Mouse (Mus musculus) stomach, embryonic 14.5 days (tissue): ENCODE results near the gene Cadm4. TPM values are rescaled to one million over a fixed set of nuclear protein-coding genes. Genes with fewer than 3 reads are reported as not detected.
"Not testable (repeated sequence)": the region's sequence is repeated elsewhere in the genome, so short reads cannot be mapped to it uniquely, and the experiment has no call there.

Experiments used
- ATAC-seq: fragments of 200-750 bp; cut with Nextera tagmentation; 2 replicates; pipeline ENCODE4 v1.8.0; 2017; ENCODE audit warnings: low read depth, moderate TSS enrichment; ENCODE audit not compliant: insufficient number of reproducible peaks, insufficient read depth, low FRiP score
- H3K27ac ChIP-seq: fragments of 300-500 bp; sonication (generic); 2 replicates; pipeline ENCODE4 v1.5.1; 2014; ENCODE audit warnings: mild to moderate bottlenecking, low read length, moderate library complexity, mixed read lengths
- H3K27me3 ChIP-seq: fragments of 300-500 bp; sonication (generic); 2 replicates; pipeline ENCODE4 v1.6.1; 2014; ENCODE audit warnings: low read length, control low read depth, mixed read lengths; ENCODE audit not compliant: control insufficient read depth, insufficient read depth
- H3K36me3 ChIP-seq: fragments of 300-500 bp; sonication (generic); 2 replicates; pipeline ENCODE4 v1.6.1; 2014; ENCODE audit warnings: mild to moderate bottlenecking, control low read depth, low read length, moderate library complexity, mixed read lengths; ENCODE audit not compliant: control insufficient read depth, insufficient read depth
- H3K4me1 ChIP-seq: fragments of 300-500 bp; sonication (generic); 2 replicates; pipeline ENCODE4 v1.6.1; 2014; ENCODE audit warnings: low read length, control low read depth, mixed read lengths; ENCODE audit not compliant: control insufficient read depth, insufficient read depth
- H3K4me2 ChIP-seq: fragments of 300-500 bp; sonication (generic); replicated peaks from 2 replicates; pipeline ENCODE4 v1.6.1; 2014; ENCODE audit warnings: low read depth, low read length, control low read depth
- H3K4me3 ChIP-seq: fragments of 300-500 bp; sonication (generic); 2 replicates; pipeline ENCODE4 v1.5.1; 2014; ENCODE audit warnings: low read depth, low read length, control low read depth
- H3K9ac ChIP-seq: fragments of 300-500 bp; sonication (generic); replicated peaks from 2 replicates; pipeline ENCODE4 v1.6.1; 2014; ENCODE audit warnings: low read depth, mild to moderate bottlenecking, control low read depth, low read length, moderate library complexity, mixed read lengths
- H3K9me3 ChIP-seq: fragments of 300-500 bp; sonication (generic); 2 replicates; pipeline ENCODE4 v1.6.1; 2016; ENCODE audit warnings: low read depth, low read length, control low read depth; ENCODE audit not compliant: control insufficient read depth
- whole genome bisulfite sequencing: fragments of 180-500 bp; shearing (Covaris S2); extraction: QIAGEN DNeasy Blood & Tissue Kit; methylation state at CpG from one replicate; pipeline ENCODE4 v1.1.7; 2014; 5-methylcytosine and 5-hydroxymethylcytosine counted together
- polyA plus RNA-seq: library from polyadenylated mRNA; unstranded; fragments of >200 nt; fragmentation: Nextera tagmentation; extraction: Ambion mirVana; gene quantifications from 2 replicates; pipeline ENCODE4 v1.2.1, GENCODE M21; 2014

Cadm4 gene
- polyA plus RNA-seq, 1 experiment from 2014 or later: 1.5 TPM

- 13% methylated on average over 14 of the region's 14 CpGs for WGBS
- Histone ChIP-seq H3K27ac (no peak overlapping the region), H3K4me3 (peak overlapping the region; percentile 53), H3K9ac (peak overlapping the region; percentile 45; the same call in 1 of the 2 replicates), H3K4me2 (peak overlapping the region; percentile 97), H3K9me3 (no peaks in the 10 kb centered on the region), H3K36me3 (no peaks in the 10 kb centered on the region), H3K4me1 (no peaks in the 10 kb centered on the region), H3K27me3 (no peaks in the 10 kb centered on the region)
- peak; percentile 16; the same call in 1 of the 2 replicates for ATAC-seq
These were observed 793 bp upstream of the Cadm4 start for GRCm38 (mm10) chr7:24480986-24481473.

GRCm38 (mm10) chr7:24482208-24483020 lies 591 bp downstream of the Cadm4 start:
- Histone ChIP-seq H3K4me1 (no peaks in the 10 kb centered on the region), H3K27me3 (no peaks in the 10 kb centered on the region), H3K4me2 (peak overlapping the region; percentile 97), H3K36me3 (no peaks in the 10 kb centered on the region), H3K9me3 (no peaks in the 10 kb centered on the region), H3K4me3 (peak overlapping the region; percentile 53), H3K9ac (peak overlapping the region; percentile 45), H3K27ac (no peak overlapping the region)
- WGBS: 4% methylated on average over 11 of the region's 38 CpGs
- peak; percentile 24 for ATAC-seq

GRCm38 (mm10) chr7:24483291-24483690 lies 1.5 kb downstream of the Cadm4 start:
- not testable (repeated sequence) for H3K4me1 ChIP-seq, H3K4me2 ChIP-seq, H3K27ac ChIP-seq, ATAC-seq, H3K9ac ChIP-seq, H3K4me3 ChIP-seq, H3K9me3 ChIP-seq, H3K36me3 ChIP-seq, H3K27me3 ChIP-seq
- 47% methylated on average over 6 of the region's 6 CpGs for WGBS

DNA sequence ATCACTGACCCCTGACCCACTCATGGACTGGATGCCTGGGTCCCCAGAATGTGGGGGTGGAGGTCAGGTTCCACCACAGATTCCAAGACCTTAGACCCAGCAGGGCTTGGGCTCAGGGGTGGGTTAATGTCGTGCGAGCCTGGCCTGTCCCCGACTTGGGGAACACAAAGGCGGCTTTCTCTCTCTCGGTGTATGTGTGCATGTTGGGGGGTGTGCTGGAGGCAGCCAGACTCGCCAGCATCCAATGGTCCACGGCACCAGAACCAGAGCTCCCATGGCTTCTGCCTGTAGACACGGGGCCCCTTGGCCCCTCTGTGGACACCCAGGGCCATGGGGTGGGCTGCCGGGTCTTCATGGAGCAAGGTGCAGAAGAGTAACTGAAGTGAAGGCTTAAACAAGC lies 3.7 kb downstream of the Cadm4 start:
- 85% methylated on average over 9 of the region's 9 CpGs for WGBS
- Histone ChIP-seq H3K4me3 (no peak overlapping the region), H3K4me2 (no peak overlapping the region), H3K27me3 (no peaks in the 10 kb centered on the region), H3K4me1 (no peaks in the 10 kb centered on the region), H3K9me3 (no peaks in the 10 kb centered on the region), H3K9ac (no peak overlapping the region), H3K36me3 (no peaks in the 10 kb centered on the region), H3K27ac (peak overlapping the region; percentile 5; the same call in 1 of the 2 replicates)
- ATAC-seq: no peak

DNA sequence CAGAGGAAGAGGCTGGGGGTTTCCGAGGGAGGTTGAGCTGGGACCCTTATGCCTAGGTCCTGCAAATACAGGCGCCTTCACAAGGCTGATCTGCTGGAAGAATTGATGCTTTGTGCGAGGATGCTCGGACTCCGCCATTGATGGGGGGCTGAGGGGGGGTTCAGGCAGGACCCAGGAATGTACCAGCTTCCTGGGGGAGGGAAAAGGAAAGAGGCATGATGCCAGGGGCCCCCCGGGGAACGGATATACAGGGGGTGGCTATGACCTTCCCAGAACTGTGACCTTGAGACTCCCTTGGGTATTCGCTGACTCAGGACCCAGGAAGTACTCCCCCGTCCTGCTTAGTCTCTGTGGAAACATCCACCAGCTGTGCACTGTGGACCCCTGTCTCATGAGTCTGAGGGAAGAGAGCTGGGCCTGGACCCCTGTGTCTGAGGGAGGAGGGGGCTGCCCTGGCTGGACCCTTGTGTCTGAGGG lies 4.9 kb downstream of the Cadm4 start:
- Histone ChIP-seq H3K27ac (peak overlapping the region; percentile 59; the same call in 1 of the 2 replicates), H3K4me3 (no peak overlapping the region), H3K36me3 (no peaks in the 10 kb centered on the region), H3K4me2 (no peak overlapping the region), H3K4me1 (no peaks in the 10 kb centered on the region), H3K9ac (no peak overlapping the region), H3K27me3 (no peaks in the 10 kb centered on the region), H3K9me3 (no peaks in the 10 kb centered on the region)
- WGBS: 42% methylated on average over 9 of the region's 9 CpGs
- ATAC-seq: peak; percentile 38; the same call in 1 of the 2 replicates

DNA sequence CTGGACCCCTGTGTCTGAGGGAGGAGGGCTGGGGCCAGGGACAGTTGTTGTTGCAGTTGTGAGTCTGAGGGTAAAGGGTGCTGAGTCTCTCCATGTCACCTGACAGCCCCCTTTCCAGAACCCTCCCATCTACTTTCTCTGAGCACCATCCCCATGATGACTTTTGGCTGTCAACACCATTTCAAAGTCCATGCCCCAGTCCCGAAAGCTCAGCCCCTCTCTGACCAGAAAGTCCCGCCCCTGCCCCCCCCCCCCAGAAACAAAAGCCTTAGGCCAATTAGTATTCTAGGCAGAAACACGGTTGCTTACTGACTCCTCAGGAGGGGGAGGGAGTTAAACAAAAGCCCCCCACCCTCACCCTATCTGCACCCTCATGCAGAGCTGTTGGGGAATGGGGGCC lies 5.6 kb downstream of the Cadm4 start:
- Histone ChIP-seq H3K27me3 (no peaks in the 10 kb centered on the region), H3K4me1 (no peaks in the 10 kb centered on the region), H3K4me2 (no peak overlapping the region), H3K36me3 (no peaks in the 10 kb centered on the region), H3K4me3 (no peak overlapping the region), H3K9ac (no peak overlapping the region), H3K9me3 (no peaks in the 10 kb centered on the region), H3K27ac (no peak overlapping the region)
- WGBS: 37% methylated on average over 3 of the region's 3 CpGs
- no peak for ATAC-seq

DNA sequence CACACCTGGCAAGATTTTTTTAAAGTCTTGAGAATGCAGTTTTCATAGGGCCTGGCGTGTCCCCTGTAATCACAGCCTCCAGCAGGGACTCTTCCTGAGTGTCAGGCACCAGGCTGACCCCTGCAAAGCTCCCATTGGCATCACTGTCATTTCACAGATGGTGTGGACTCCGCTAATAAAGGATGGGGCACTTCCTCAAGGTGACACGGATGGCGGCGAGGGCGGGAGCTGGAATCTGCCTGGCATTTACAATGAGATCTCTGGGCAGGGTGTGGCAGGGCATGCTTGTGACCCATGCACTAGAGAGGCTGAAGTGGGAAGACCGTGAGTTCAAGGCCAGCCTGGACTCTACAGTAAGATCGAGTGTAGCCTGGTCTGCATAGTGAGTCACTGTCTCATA lies 6.5 kb downstream of the Cadm4 start:
- no peak for ATAC-seq
- H3K4me1 ChIP-seq: no peaks in the 10 kb centered on the region

DNA sequence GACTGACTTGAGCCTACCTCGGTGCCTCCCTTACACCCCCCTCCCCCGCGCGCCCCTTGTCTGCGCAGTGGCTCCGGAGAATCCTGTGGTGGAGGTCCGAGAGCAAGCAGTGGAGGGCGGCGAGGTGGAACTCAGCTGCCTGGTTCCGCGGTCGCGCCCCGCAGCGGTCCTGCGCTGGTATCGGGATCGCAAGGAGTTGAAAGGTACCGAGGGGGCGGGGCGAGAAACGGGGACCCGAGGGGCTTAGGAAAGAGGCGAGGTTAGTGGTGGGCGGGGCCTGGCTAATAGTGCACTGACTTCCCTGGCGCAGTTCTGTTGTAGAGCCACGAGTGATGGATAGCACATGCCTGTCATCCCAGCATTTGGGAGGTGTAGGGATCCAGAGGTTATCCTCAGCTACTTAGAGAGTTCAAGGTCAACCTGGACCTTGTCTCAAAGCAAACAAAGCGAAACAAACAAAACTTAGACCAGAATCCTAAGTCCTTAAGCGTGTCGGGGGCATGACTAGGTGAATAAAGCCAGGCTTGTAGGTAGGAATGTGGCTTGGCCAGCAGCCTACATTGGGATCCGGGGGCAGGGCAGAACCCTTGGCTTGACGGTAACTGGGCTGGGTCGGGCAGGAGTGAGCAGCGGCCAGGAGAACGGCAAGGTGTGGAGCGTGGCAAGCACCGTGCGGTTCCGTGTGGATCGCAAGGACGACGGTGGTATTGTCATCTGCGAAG lies 18.2 kb downstream of the Cadm4 start:
- H3K27me3 ChIP-seq: 0 out of 2 replicates have a peak, but pooled peaks cover 7% of the 10 kb centered on the region

More for the DNA sequence above, 6.5 kb downstream of the Cadm4 start:
- Histone ChIP-seq H3K4me3 (no peak overlapping the region), H3K36me3 (no peaks in the 10 kb centered on the region), H3K4me2 (no peak overlapping the region), H3K9ac (no peak overlapping the region), H3K27ac (no peak overlapping the region), H3K27me3 (no peaks in the 10 kb centered on the region), H3K9me3 (no peaks in the 10 kb centered on the region)
- WGBS: 82% methylated on average over 8 of the region's 8 CpGs

More for the DNA sequence above, 18.2 kb downstream of the Cadm4 start:
- peak overlapping the region; percentile 55 for H3K4me2 ChIP-seq
- H3K4me1 ChIP-seq: peaks cover 15% of the 10 kb centered on the region; the same call in 1 of the 2 replicates
- H3K27ac ChIP-seq: no peak overlapping the region
- H3K9me3 ChIP-seq: peaks cover 3% of the 10 kb centered on the region; the same call in 1 of the 2 replicates
- 0 out of 2 replicates have a peak overlapping the region, but pooled peaks have one; percentile 14 for H3K9ac ChIP-seq
- WGBS: 10% methylated on average over 43 of the region's 43 CpGs
- H3K4me3 ChIP-seq: peak overlapping the region; percentile 29
- no peaks in the 10 kb centered on the region for H3K36me3 ChIP-seq
- ATAC-seq: peak; percentile 59; the same call in 1 of the 2 replicates
